Mouse (Mus musculus) sigmoid colon, adult 10 weeks (tissue): Measurements from ENCODE around the gene Smad1. TPM values are rescaled to one million over a fixed set of nuclear protein-coding genes. Genes with fewer than 3 reads are reported as not detected.

Source experiments
- polyA plus RNA-seq: library from polyadenylated mRNA; stranded (reverse); fragments of 350-450 nt; fragmentation: Illumina TruSeq; extraction: RNeasy Lipid Tissue Mini Kit (QIAGEN cat#74804); gene quantifications from one replicate; pipeline ENCODE4 v1.2.3, GENCODE M21; 2014; ENCODE audit warnings: low read depth, low replicate concordance

Smad1 gene
- 72.6 TPM for polyA plus RNA-seq

DNA sequence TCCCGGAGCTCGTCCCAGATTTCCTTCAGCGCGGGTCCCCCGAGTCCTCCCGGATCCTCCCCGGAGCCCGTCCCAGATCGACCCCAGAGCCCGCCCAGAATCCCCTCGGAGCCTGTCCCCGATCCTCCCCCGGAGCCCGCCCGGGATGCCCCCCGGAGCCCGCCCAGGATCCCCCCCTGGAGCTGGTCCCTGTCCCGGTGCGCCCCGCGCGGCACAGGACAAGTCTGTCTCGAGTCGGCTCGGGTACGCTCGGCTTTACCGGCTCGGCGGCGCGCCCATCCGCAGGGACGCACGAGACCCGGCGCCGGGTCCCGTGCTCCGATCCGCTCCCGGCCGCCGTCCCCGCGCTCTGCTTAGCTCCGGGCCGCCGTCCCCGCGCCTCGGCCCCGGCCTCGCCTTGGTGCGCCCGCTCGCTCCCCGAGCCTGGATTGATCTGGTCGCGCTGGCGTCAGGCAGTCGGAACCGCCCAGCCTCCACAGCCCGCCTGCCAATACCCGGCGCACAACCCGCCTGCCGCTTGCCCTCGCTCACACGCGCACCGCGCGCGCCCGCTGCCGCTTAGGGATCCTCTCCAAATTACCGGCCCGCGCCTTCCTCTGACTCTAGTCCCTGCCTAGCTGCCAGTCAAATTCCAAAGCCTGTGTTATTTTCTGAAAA, at the start of gene Smad1:
TSS of gene Smad1 (minus strand) at position 525 of the 657 bp plus-strand sequence.

DNA sequence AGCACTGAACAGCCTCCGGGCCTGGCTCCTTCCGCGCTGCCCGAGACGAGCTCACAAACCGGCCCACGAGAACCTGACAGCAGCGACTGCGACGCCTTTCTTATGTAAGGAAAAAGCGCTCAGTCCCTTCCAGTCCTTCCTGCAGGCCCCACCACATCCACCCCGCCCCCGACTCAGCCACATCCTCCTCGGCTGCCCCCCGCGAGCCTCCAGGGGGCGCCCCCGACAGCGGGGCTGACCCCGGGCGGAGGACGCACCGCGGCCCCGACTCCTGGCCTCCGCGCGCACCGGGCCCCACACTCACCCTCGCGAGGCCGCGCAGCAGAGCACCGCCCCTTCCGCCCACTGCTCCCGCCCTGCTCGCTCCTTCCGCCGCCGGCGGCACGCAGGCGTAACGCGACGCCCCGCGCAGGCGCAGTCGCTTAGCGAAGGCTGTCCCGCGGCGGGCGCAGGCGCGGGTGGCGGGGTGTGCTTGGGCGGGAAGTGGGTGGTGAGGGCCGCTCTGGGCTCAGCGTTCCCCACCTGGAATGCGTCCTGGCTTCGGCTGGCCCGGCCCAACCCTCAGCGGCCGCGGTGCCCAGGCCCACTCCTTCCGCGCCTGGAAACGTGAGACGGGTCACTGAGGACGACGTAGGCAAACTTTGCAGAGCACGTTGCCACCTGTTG, 104.6 kb downstream of the Smad1 start, which contains the start of gene Mmaa:
TSS of gene Mmaa (minus strand) at position 328 of the 666 bp plus-strand sequence.

Other genes with a start within 250 kb of the Smad1 start
- gene 1700011L22Rik, start 150.9 kb downstream of the Smad1 start, polyA plus RNA-seq = not detected
- gene Mmaa, start 104.6 kb downstream of the Smad1 start, polyA plus RNA-seq = 10.4 TPM
- gene Otud4, start 240.1 kb upstream of the Smad1 start, polyA plus RNA-seq = 111 TPM